Mouse (Mus musculus) liver, embryonic 13.5 days (tissue): ENCODE data around the gene Wdr46. TPM values are rescaled to one million over a fixed set of nuclear protein-coding genes. Genes with fewer than 3 reads are reported as not detected.
"Not testable (repeated sequence)": the region's sequence is repeated elsewhere in the genome, so short reads cannot be mapped to it uniquely, and the experiment has no call there.

Experiments
- ATAC-seq: fragments of 200-750 bp; cut with Nextera tagmentation; 2 replicates; pipeline ENCODE4 v1.8.0; 2017; ENCODE audit warnings: low read depth, mild to moderate bottlenecking, moderate number of reproducible peaks, moderate library complexity
- DNase-seq: peaks from one replicate; pipeline ENCODE4 v3.0.0; 2022
- H3K27ac ChIP-seq: fragments of 300-500 bp; sonication (generic); 2 replicates; pipeline ENCODE4 v1.5.1; 2015; ENCODE audit warnings: moderate library complexity, mild to moderate bottlenecking, inconsistent platforms
- H3K27me3 ChIP-seq: fragments of 300-500 bp; sonication (generic); 2 replicates; pipeline ENCODE4 v1.6.1; 2015; ENCODE audit warnings: mild to moderate bottlenecking, inconsistent platforms
- H3K36me3 ChIP-seq: fragments of 300-500 bp; sonication (generic); 2 replicates; pipeline ENCODE4 v1.6.1; 2015; ENCODE audit warnings: mild to moderate bottlenecking, inconsistent platforms
- H3K4me1 ChIP-seq: fragments of 300-500 bp; sonication (generic); replicated peaks from 2 replicates; pipeline ENCODE4 v1.6.1; 2015; ENCODE audit warnings: inconsistent platforms
- H3K4me2 ChIP-seq: fragments of 300-500 bp; sonication (generic); 2 replicates; pipeline ENCODE4 v1.6.1; 2015; ENCODE audit warnings: inconsistent platforms, mild to moderate bottlenecking, moderate library complexity
- H3K4me3 ChIP-seq: fragments of 300-500 bp; sonication (generic); replicated peaks from 2 replicates; pipeline ENCODE4 v1.5.1; 2015; ENCODE audit warnings: mild to moderate bottlenecking, inconsistent platforms
- H3K9ac ChIP-seq: fragments of 300-500 bp; sonication (generic); 2 replicates; pipeline ENCODE4 v1.6.1; 2015; ENCODE audit warnings: mild to moderate bottlenecking, inconsistent platforms
- H3K9me3 ChIP-seq: fragments of 300-500 bp; sonication (generic); replicated peaks from 2 replicates; pipeline ENCODE4 v1.6.1; 2016; ENCODE audit warnings: inconsistent platforms
- WGBS: fragments of 180-500 bp; shearing (Covaris S2); methylation state at CpG from one replicate; pipeline ENCODE4 v1.1.7; 2015; ENCODE audit not compliant: insufficient replicate concordance; 5-methylcytosine and 5-hydroxymethylcytosine counted together
- polyA plus RNA-seq: library from polyadenylated mRNA; unstranded; fragments of >200 nt; fragmentation: Nextera tagmentation; extraction: Ambion mirVana; gene quantifications from 2 replicates; pipeline ENCODE4 v1.2.1, GENCODE M21; 2015

Gene Wdr46
- polyA plus RNA-seq, 1 experiment from 2014 or later, result 30.1 TPM

DNA sequence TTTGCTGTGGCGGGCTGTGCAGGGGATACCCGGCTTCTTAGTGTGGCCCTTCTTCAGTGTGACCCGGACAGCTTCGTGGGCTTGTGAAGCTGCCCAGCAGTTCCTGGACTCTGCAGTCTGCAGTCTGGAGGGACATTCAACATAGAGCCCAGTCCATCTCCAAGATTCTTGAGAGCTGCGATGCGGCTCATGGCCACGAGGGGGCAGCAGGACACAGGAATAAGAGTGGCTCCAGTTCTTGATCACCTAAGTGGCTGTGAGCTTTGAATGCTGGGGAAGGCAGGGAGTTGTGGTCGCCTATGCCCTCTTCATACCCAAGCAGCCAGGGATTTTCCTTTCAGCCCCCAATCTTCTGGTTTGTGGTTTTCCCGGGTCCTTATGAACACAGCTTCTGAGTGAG lies 28.0 kb downstream of the Wdr46 start:
- H3K27ac ChIP-seq, result no peak overlapping the region
- DNase-seq (peak; percentile 74), ATAC-seq (peak; percentile 68)
- no peaks in the 10 kb centered on the region for H3K27me3 ChIP-seq
- no peak overlapping the region for H3K4me2 ChIP-seq
- H3K9me3 ChIP-seq, result no peaks in the 10 kb centered on the region
- WGBS, result 2% methylated on average over 9 of the region's 9 CpGs
- H3K36me3 ChIP-seq, result peaks cover 28% of the 10 kb centered on the region
- H3K9ac ChIP-seq, result no peak overlapping the region
- H3K4me3 ChIP-seq, result no peak overlapping the region
- H3K4me1 ChIP-seq, result peaks cover 8% of the 10 kb centered on the region

DNA sequence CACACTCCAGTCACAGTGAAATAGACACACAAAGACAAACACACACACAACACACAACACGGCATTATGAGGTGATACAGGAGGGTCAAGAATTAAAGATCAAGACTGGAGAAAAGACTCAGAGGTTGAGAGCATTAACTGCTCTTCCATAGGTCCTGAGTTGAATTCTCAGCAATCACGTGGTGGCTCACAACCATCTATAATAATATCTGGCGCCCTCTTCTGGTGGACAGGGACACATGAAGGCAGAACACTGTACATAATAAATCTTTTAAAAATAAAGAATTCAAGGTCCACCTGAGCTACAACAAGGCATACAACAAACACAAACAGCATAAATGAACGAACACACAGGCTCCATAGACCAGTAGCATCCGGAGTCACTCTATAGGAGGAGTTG lies 28.5 kb downstream of the Wdr46 start:
- no peak overlapping the region for H3K4me3 ChIP-seq
- no peaks in the 10 kb centered on the region for H3K9me3 ChIP-seq
- ATAC-seq, result peak; percentile 55
- no peak overlapping the region for H3K27ac ChIP-seq
- peaks cover 12% of the 10 kb centered on the region for H3K4me1 ChIP-seq
- no peak for DNase-seq
- peaks cover 23% of the 10 kb centered on the region for H3K36me3 ChIP-seq
- no peaks in the 10 kb centered on the region for H3K27me3 ChIP-seq
- WGBS, result 21% methylated on average over 5 of the region's 5 CpGs
- H3K4me2 ChIP-seq, result no peak overlapping the region
- H3K9ac ChIP-seq, result no peak overlapping the region

DNA sequence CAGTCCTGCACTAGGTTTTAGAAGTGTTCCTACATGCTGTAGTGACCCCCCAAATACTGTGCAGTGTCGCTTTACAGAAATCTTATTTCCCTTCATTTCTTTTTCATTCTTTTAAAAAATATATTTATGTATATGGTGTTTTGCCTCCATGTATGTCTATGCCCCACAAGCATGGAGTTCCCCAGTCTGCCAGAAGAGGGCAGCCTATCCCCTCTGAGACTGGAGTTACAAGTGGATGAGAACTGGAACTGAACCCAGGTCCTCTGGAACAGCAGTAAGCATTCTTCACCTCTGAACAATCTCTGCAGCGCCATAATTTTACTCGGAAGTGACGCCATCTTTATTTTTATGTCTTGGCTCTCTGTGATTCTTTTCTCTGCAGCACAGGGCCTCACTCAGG lies 28.9 kb downstream of the Wdr46 start:
- Histone ChIP-seq H3K27me3 (no peaks in the 10 kb centered on the region), H3K36me3 (peaks cover 21% of the 10 kb centered on the region), H3K9ac (no peak overlapping the region), H3K4me2 (no peak overlapping the region), H3K4me3 (no peak overlapping the region), H3K4me1 (peaks cover 12% of the 10 kb centered on the region), H3K9me3 (no peaks in the 10 kb centered on the region), H3K27ac (no peak overlapping the region)
- WGBS, result 68% methylated on average over 4 of the region's 4 CpGs
- no peak for ATAC-seq
- DNase-seq, result no peak

DNA sequence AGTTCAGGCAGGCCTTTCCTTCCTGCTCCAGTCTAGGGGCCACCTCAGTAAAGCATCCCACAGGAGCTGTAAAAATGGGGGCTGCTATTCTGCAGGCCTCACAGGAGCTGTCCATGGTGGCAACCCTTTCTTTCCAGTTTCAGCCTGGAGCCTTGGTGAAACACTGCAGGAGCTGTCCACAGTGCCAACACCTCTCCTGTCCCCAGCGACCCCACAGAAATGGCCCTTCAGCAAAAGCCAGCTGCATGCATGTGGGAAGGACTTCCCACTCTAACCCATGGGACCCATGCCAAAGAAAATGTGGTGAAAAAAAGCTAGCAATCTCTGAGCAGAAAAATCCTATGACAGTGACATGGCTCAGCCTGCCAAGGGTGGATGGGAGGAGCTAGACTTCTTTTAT lies 32.2 kb downstream of the Wdr46 start:
- H3K9me3 ChIP-seq, result no peaks in the 10 kb centered on the region
- no peak for ATAC-seq
- 5% methylated on average over 1 of the region's 1 CpGs for WGBS
- H3K4me1 ChIP-seq, result peaks cover 14% of the 10 kb centered on the region
- H3K4me3 ChIP-seq, result no peak overlapping the region
- no peaks in the 10 kb centered on the region for H3K36me3 ChIP-seq
- DNase-seq, result no peak
- H3K27me3 ChIP-seq, result peaks cover 19% of the 10 kb centered on the region
- H3K4me2 ChIP-seq, result no peak overlapping the region
- H3K9ac ChIP-seq, result no peak overlapping the region
- no peak overlapping the region for H3K27ac ChIP-seq

DNA sequence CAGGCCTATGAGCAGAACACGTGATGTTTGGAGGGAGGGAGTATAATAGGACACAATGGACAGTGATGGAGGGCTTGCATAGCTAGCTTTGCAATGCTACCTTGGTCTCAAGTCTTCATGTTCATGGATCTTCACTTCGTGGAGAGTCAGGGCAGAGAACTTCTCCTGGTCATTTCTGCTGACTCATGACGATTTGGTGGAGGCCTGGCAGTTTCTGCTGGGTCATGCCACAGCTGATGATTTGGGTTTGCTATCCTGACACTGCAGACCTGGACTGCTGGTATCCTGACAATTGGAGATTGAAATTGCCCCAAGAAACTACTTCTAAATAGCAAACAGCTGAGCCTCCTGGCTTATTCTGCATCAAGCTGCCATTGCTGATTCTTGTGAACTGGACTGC lies 33.1 kb downstream of the Wdr46 start:
- Histone ChIP-seq H3K4me1 (peaks cover 22% of the 10 kb centered on the region), H3K27ac (no peak overlapping the region), H3K36me3 (no peaks in the 10 kb centered on the region), H3K4me2 (no peak overlapping the region), H3K4me3 (no peak overlapping the region), H3K27me3 (peaks cover 28% of the 10 kb centered on the region), H3K9ac (no peak overlapping the region), H3K9me3 (no peaks in the 10 kb centered on the region)
- ATAC-seq, result 0 out of 2 replicates have a peak, but pooled peaks have one; percentile 33
- 37% methylated on average over 3 of the region's 3 CpGs for WGBS
- peak; percentile 51 for DNase-seq

DNA sequence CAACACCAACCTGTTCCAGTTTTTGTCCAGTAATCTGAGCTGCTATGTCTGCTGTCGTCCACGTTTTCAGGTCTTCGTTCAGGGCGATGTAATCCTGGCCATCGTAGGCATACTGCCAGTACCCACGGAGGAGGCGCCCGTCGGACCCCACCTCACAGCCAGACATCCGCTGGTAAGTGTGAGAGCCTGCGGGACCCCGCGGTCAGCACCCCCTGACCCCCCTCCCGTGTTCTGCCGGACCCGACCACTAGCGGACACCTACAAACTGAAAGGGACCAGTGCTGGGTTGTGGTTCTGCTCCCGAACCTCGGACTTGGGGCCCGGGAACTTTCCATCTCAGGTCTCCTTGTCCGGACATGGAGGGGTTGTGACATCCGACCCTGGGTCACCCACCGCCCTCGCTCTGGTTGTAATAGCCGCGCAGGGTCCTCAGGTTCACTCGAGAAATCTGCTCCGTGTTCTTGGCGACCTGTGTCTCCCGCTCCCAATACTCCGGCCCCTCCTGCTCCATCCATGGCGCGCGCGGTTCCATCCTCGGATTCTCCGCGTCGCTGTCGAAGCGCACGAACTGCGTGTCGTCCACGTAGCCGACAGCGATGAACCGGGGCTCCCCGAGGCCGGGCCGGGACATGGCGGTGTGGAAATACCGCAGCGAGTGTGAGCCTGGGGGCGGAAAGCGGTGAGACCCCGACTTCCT lies 37.5 kb downstream of the Wdr46 start:
- DNase-seq (no peak), ATAC-seq (no peak)
- H3K27me3 ChIP-seq, result peaks cover 41% of the 10 kb centered on the region
- no peaks in the 10 kb centered on the region for H3K36me3 ChIP-seq
- peak overlapping the region; percentile 62 for H3K4me3 ChIP-seq
- no peaks in the 10 kb centered on the region for H3K9me3 ChIP-seq
- H3K9ac ChIP-seq, result peak overlapping the region; percentile 61
- peak overlapping the region; percentile 85 for H3K4me2 ChIP-seq
- peaks cover 50% of the 10 kb centered on the region for H3K4me1 ChIP-seq
- 3% methylated on average over 57 of the region's 57 CpGs for WGBS
- H3K27ac ChIP-seq, result no peak overlapping the region; the same call in 1 of the 2 replicates

DNA sequence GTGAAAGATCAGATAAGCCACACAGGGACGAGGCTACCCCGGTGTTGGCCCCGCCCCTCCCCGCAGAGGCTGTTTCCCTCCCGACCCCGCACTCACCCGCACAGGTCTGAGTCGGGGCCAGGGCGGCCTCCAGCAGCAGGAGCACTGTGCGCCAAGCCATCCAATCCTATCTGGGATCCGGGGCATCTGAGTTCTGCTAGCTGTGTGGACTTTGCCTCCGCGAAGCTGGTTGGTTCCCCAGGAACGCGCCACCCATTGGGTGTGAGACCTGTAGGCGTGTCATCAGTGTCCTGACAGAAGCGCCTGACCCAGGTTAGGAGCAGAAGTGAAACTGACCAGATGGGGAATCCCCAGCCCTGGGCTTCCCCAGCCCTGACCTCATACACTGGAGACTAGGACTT lies 38.2 kb downstream of the Wdr46 start:
- Histone ChIP-seq H3K4me2 (peak overlapping the region; percentile 85), H3K9me3 (no peaks in the 10 kb centered on the region), H3K9ac (peak overlapping the region; percentile 61), H3K4me1 (peaks cover 44% of the 10 kb centered on the region), H3K27me3 (peaks cover 41% of the 10 kb centered on the region), H3K36me3 (no peaks in the 10 kb centered on the region), H3K27ac (peak overlapping the region; percentile 62), H3K4me3 (peak overlapping the region; percentile 62)
- WGBS, result under 1% methylated on average over 17 of the region's 17 CpGs
- peak; percentile 76 for DNase-seq
- ATAC-seq, result peak; percentile 84

DNA sequence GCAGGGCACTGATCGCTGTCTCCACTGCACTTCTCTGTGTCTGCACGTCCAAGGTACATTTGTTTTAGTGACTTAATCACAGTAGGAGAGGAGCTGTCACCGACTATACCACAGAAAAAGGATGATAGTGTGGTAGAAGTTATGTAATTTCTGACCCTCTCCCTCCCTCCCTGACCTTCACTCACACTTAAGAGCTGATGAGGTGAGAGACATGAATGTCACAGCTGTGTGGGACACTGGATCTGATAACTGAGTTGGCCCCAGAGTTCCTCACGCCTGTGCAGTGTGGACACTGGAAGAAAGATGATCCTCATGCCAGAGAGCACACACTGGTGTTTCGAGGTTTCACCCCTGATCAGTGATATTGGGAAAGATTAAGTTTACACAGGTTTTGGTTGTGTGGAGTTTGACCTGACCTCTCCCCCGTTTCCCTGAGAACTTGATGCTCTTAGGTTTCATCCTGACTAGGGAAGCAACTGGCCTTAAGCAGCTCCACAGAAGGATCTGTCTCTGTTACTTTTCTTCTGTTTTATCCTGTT lies 39.1 kb downstream of the Wdr46 start:
- peak overlapping the region; percentile 62; the same call in 1 of the 2 replicates for H3K27ac ChIP-seq
- no peaks in the 10 kb centered on the region for H3K9me3 ChIP-seq
- no peak for DNase-seq
- WGBS, result 56% methylated on average over 6 of the region's 6 CpGs
- no peak overlapping the region for H3K9ac ChIP-seq
- no peak overlapping the region for H3K4me3 ChIP-seq
- no peaks in the 10 kb centered on the region for H3K36me3 ChIP-seq
- peaks cover 41% of the 10 kb centered on the region for H3K4me1 ChIP-seq
- peaks cover 41% of the 10 kb centered on the region for H3K27me3 ChIP-seq
- peak overlapping the region; percentile 85; the same call in 1 of the 2 replicates for H3K4me2 ChIP-seq
- ATAC-seq, result no peak

DNA sequence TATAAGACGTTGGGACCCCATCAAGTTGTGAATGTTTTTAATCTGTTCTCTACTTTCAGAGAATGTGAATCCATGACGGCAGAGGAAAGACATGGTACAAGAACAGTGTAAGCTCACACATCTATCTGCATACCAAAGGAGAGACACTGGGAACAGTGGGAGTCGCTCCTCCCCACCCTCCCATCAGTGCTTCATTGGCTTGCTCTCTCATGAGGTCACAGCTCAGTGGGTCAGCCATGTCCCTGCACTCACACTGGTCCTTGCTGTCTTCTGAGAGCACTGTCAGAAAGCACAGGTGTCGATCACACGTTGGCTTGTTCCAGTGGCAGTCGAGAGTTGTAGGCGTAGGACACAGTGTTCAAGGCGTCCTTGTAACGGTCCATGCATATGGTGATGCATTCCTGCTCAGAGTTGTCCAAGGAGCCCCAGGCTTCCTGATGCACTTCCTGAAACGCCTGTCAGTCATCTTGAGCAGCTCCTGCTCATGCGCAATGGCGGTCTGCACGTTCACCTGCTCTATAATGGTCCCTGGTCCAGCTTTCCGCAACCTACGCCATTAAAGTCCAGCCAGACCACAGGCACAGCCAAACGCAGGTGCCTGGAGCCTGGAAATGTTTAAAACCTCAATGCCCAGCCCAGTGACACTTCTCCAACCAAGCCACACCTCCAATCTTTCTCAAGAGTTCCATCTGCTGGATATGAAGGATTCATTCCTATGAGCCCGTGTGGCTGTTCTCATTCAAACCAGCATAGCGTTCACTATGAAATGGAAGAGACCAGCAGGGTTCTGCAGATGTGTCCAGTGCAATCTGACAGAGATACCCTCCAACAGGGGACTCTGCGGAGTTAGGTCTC lies 39.9 kb downstream of the Wdr46 start:
- 70% methylated on average over 19 of the region's 19 CpGs for WGBS
- peaks cover 41% of the 10 kb centered on the region for H3K4me1 ChIP-seq
- peaks cover 41% of the 10 kb centered on the region for H3K27me3 ChIP-seq

DNA sequence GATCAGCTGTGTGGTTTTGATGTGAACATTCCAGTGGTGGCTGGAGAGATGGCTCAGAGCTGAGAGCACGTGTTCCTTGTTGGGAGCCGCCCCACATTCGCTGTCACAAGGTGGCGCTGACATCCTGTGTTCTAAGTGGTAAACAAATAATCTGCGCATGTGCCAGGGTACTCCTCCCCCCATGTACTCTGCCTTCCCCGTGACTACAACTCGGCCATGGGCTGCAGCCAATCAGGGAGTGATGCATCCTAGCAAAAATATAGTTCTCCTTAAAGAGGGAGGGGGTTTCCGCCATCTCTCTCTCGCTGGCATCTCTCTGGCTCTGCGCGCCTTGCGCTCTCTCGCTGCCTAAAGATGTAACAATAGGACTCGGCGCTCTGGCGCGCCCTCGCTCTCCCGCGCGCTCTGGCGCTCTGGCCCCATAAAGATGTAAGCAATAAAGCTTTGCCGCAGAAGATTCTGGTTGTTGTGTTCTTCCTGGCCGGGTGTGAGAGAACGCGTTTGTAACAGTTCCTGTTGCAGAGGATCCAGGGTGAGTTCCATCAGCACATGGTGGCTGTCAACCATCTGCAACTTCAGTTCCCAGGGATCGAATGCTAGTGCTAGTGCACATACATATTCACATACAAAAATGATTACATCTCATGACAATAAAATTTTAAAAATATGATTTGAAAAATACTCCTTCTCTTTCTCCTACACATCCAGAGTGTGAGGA lies 40.9 kb downstream of the Wdr46 start:
- Histone ChIP-seq H3K9ac (peak overlapping the region; percentile 62), H3K4me1 (peaks cover 41% of the 10 kb centered on the region), H3K27ac (peak overlapping the region; percentile 68), H3K4me2 (peak overlapping the region; percentile 80), H3K27me3 (peaks cover 38% of the 10 kb centered on the region), H3K4me3 (peak overlapping the region; percentile 65)
- DNase-seq (peak; percentile 90), ATAC-seq (peak; percentile 74)
- H3K9me3 ChIP-seq, H3K36me3 ChIP-seq: not testable (repeated sequence)
- under 1% methylated on average over 27 of the region's 27 CpGs for WGBS

More for the DNA sequence above, 39.9 kb downstream of the Wdr46 start:
- Histone ChIP-seq H3K9ac (peak overlapping the region; percentile 42), H3K9me3 (no peaks in the 10 kb centered on the region), H3K27ac (peak overlapping the region; percentile 59), H3K4me3 (peak overlapping the region; percentile 65; the same call in 1 of the 2 replicates), H3K36me3 (no peaks in the 10 kb centered on the region), H3K4me2 (peak overlapping the region; percentile 80)
- DNase-seq, result no peak
- no peak for ATAC-seq

DNA sequence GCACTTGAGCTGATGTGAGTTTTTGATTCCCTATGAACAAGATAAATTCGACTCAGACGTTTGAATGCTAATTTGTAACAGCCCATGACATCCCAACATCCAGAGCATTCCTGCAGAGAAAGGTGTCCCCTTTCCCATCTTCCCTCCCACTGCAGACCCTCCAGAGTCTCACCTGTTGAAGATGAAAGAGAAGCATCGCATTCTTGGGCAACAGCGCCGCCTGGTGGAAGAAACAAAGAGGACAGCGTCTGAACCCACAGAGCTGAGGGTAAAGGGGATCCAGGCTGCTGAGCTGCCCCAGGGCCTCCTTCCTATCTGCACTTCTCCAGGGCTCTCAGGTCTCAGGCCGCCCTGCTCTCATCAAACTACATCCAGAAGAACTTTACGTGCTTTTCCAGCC lies 41.7 kb downstream of the Wdr46 start:
- peaks cover 30% of the 10 kb centered on the region for H3K27me3 ChIP-seq
- H3K4me2 ChIP-seq, result peak overlapping the region; percentile 80
- not testable (repeated sequence) for H3K36me3 ChIP-seq, ATAC-seq, H3K27ac ChIP-seq, H3K9me3 ChIP-seq, H3K9ac ChIP-seq
- DNase-seq, result peak; percentile 64
- 5% methylated on average over 8 of the region's 8 CpGs for WGBS
- peaks cover 41% of the 10 kb centered on the region for H3K4me1 ChIP-seq
- H3K4me3 ChIP-seq, result peak overlapping the region; percentile 65; the same call in 1 of the 2 replicates
